Mouse (Mus musculus): ENCODE data around the gene Uso1.

DNA sequence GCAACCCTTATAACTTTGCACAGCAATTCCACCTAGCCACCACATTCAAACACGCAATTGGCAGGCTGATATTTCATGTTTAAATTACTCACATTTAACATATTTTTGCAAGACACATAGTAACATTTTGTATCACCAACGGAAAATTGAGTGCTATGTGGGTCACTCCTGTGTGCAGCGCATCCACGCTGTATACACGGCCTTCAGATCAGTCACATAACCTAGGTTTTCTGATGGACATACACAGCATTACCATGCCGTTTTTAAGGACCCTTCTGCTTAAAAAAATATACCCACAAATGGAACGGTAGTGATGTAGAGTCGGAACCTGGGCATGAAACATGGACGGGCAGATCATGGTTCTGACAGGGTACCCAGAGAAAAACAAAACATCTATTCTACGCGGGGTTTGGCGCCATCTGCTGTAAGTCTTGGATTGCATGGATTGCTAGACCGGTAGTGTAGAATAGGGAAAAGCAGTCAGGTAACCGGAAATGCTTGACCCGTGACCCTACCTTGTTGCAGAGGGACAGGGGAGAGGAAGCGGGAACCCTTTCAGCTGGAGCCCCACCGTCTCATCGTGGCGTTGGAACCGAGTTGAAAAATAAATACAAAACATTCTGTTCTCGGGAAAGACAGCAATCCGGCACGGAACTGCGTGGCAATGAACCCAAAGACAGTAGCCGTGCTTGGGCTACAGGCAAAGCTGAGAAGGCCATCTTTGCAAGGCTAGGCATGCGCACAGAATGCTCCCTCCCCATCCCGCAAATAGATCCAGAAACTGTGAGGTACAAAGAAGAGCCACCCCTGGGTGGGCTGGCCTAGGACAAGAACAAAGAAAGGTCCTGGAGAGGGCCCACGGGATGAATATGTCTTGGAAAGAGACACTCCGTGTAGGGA, 101.8 kb downstream of the Uso1 start:
- peak; percentile 70 for TF ChIP-seq CTCF (IDR thresholded peaks at IDR 0.05; ENCODE audit: low read depth)
- TF ChIP-seq EP300 (IDR thresholded peaks at IDR 0.05; ENCODE audit: low read depth), result no peak
